Mouse (Mus musculus) bone marrow, adult 2 months (tissue): ENCODE measurements at regions not wholly inside any gene's neighbourhood (a gene's known extent, or its start where the extent isn't known, plus 50 kb on each side); places are given as distances from the start of the nearest gene placed in this dataset.

Experiments used
- CTCF ChIP-seq: fragments of 200-500 bp; IDR thresholded peaks from 2 replicates; pipeline ENCODE4 v1.5.1; 2011; ENCODE audit warnings: low read length, control low read depth; ENCODE audit not compliant: control insufficient read depth, insufficient read depth
- POLR2A ChIP-seq: fragments of 200-500 bp; IDR thresholded peaks from 2 replicates; pipeline ENCODE4 v1.6.1; 2011; ENCODE audit warnings: low read depth, mild to moderate bottlenecking, control low read depth, low read length, borderline replicate concordance; ENCODE audit not compliant: control insufficient read depth

DNA sequence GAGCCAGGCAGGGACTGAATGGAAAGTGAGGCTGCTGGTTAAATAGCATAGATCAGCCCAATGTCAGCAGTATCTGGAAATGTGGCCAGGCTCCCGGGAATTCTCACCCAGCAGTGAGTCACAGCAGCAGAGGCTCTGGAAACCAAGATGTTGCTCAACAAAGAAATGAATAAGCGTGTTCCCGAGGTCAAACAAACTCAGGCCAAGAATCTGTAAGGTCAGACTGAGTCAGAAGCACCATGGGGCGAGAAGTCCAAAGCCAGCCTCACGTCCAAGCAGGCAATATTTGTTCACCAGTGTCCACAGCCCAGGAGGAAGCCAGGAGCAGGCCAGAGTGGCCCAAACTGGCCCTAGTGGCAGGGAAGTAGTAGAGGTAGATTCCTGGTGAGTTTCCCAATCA is 473.6 kb downstream of the Etnk1 start:
- TF ChIP-seq CTCF (no peak), POLR2A (no peak)
